Mouse (Mus musculus): ENCODE measurements at regions not wholly inside any gene's neighbourhood (a gene's known extent, or its start where the extent isn't known, plus 50 kb on each side); places are given as distances from the start of the nearest gene placed in this dataset.

GRCm38 (mm10) chr2:46441927-46442326 lies 1324.7 kb upstream of the Zeb2 start:
- TF ChIP-seq CTCF (IDR thresholded peaks at IDR 0.05; ENCODE audit: low read depth) = no peak
- TF ChIP-seq EP300 (IDR thresholded peaks at IDR 0.05; ENCODE audit: low read depth) = no peak
